Mouse (Mus musculus) lung, embryonic 16.5 days (tissue): ENCODE measurements at regions not wholly inside any gene's neighbourhood (a gene's known extent, or its start where the extent isn't known, plus 50 kb on each side); places are given as distances from the start of the nearest gene placed in this dataset.
A peak's percentile ranks its signal among the peaks of the same experiment; 100 is the strongest.

Source experiments
- ATAC-seq: fragments of 200-750 bp; cut with Nextera tagmentation; 2 replicates; pipeline ENCODE4 v1.8.0; 2017; ENCODE audit warnings: low read depth, mild to moderate bottlenecking, moderate library complexity
- H3K27ac ChIP-seq: fragments of 300-500 bp; sonication (generic); 2 replicates; pipeline ENCODE4 v1.5.1; 2014; ENCODE audit warnings: mild to moderate bottlenecking, control low read depth, low read length
- H3K27me3 ChIP-seq: fragments of 300-500 bp; sonication (generic); 2 replicates; pipeline ENCODE4 v1.6.1; 2014; ENCODE audit warnings: low read depth, low read length, mixed read lengths; ENCODE audit not compliant: control insufficient read depth, insufficient read depth
- H3K36me3 ChIP-seq: fragments of 300-500 bp; sonication (generic); 2 replicates; pipeline ENCODE4 v1.6.1; 2014; ENCODE audit warnings: low read length; ENCODE audit not compliant: control insufficient read depth, insufficient read depth
- H3K4me1 ChIP-seq: fragments of 300-500 bp; sonication (generic); replicated peaks from 2 replicates; pipeline ENCODE4 v1.6.1; 2014; ENCODE audit warnings: low read length, mixed read lengths; ENCODE audit not compliant: control insufficient read depth, insufficient read depth
- H3K4me2 ChIP-seq: fragments of 300-500 bp; sonication (generic); 2 replicates; pipeline ENCODE4 v1.6.1; 2014; ENCODE audit warnings: low read depth, low read length, control low read depth
- H3K4me3 ChIP-seq: fragments of 300-500 bp; sonication (generic); 2 replicates; pipeline ENCODE4 v1.5.1; 2014; ENCODE audit warnings: mild to moderate bottlenecking, low read length, control low read depth
- H3K9ac ChIP-seq: fragments of 300-500 bp; sonication (generic); 2 replicates; pipeline ENCODE4 v1.6.1; 2014; ENCODE audit warnings: low read length, control low read depth
- H3K9me3 ChIP-seq: fragments of 300-500 bp; sonication (generic); 2 replicates; pipeline ENCODE4 v1.6.1; 2016; ENCODE audit warnings: low read length; ENCODE audit not compliant: control insufficient read depth
- WGBS: fragments of 180-500 bp; shearing (Covaris S2); extraction: QIAGEN DNeasy Blood & Tissue Kit; methylation state at CpG from one replicate; pipeline ENCODE4 v1.1.7; 2014; 5-methylcytosine and 5-hydroxymethylcytosine counted together

- H3K9me3 ChIP-seq, result no peaks in the 10 kb centered on the region; the same call in 1 of the 2 replicates
- WGBS, result 78% methylated on average over 6 of the region's 6 CpGs
- H3K27me3 ChIP-seq, result no peaks in the 10 kb centered on the region
- no peak overlapping the region for H3K27ac ChIP-seq
- H3K4me1 ChIP-seq, result no peaks in the 10 kb centered on the region; the same call in 1 of the 2 replicates
- H3K36me3 ChIP-seq, result no peaks in the 10 kb centered on the region
- no peak overlapping the region for H3K4me2 ChIP-seq
- no peak overlapping the region for H3K9ac ChIP-seq
- H3K4me3 ChIP-seq, result no peak overlapping the region
- ATAC-seq, result no peak
Measured at GRCm38 (mm10) chr11:52601196-52601595, 163.2 kb upstream of the Fstl4 start.

GRCm38 (mm10) chr11:52602061-52602561 lies 162.3 kb upstream of the Fstl4 start:
- H3K27me3 ChIP-seq, result no peaks in the 10 kb centered on the region
- no peak overlapping the region for H3K4me3 ChIP-seq
- H3K36me3 ChIP-seq, result no peaks in the 10 kb centered on the region
- no peak for ATAC-seq
- no peak overlapping the region for H3K27ac ChIP-seq
- no peaks in the 10 kb centered on the region; the same call in 1 of the 2 replicates for H3K9me3 ChIP-seq
- no peaks in the 10 kb centered on the region; the same call in 1 of the 2 replicates for H3K4me1 ChIP-seq
- H3K4me2 ChIP-seq, result no peak overlapping the region
- no peak overlapping the region; the same call in 1 of the 2 replicates for H3K9ac ChIP-seq
- WGBS, result 67% methylated on average over 15 of the region's 15 CpGs

- no peak overlapping the region for H3K27ac ChIP-seq
- no peaks in the 10 kb centered on the region for H3K27me3 ChIP-seq
- 65% methylated on average over 5 of the region's 5 CpGs for WGBS
- H3K9me3 ChIP-seq, result no peaks in the 10 kb centered on the region; the same call in 1 of the 2 replicates
- H3K9ac ChIP-seq, result no peak overlapping the region
- H3K4me2 ChIP-seq, result no peak overlapping the region
- ATAC-seq, result no peak
- H3K36me3 ChIP-seq, result no peaks in the 10 kb centered on the region
- H3K4me1 ChIP-seq, result no peaks in the 10 kb centered on the region; the same call in 1 of the 2 replicates
- H3K4me3 ChIP-seq, result no peak overlapping the region
Measured at GRCm38 (mm10) chr11:52602796-52603195, 161.6 kb upstream of the Fstl4 start.

DNA sequence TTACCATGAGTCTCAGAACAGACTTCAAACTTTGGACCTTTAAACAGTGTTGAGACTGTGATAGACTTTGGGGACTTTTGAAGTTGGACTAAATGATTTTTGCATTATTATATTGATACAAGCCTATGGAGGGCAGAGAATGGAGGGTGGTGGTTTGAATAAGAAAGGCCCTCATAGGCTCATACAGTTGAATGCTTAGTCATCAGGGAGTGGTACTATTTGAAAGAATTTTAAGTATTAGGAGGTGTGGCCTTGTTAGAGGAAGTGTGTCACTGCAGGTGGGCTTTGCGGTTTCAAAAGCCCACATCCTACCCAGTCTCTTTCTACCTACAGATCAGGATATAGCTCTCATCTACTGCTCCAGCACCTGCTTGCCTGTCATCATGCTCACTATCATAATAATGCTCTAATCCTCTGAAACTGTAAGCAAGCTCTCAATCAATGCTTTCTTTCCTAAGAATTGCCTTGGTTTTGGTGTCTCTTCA lies 153.7 kb upstream of the Fstl4 start:
- Histone ChIP-seq H3K4me1 (no peaks in the 10 kb centered on the region), H3K27ac (no peak overlapping the region), H3K27me3 (no peaks in the 10 kb centered on the region), H3K9me3 (0 out of 2 replicates have a peak, but pooled peaks cover 2% of the 10 kb centered on the region), H3K9ac (no peak overlapping the region), H3K36me3 (no peaks in the 10 kb centered on the region), H3K4me3 (no peak overlapping the region), H3K4me2 (no peak overlapping the region)
- ATAC-seq, result no peak
- 90% methylated on average over 1 of the region's 1 CpGs for WGBS

DNA sequence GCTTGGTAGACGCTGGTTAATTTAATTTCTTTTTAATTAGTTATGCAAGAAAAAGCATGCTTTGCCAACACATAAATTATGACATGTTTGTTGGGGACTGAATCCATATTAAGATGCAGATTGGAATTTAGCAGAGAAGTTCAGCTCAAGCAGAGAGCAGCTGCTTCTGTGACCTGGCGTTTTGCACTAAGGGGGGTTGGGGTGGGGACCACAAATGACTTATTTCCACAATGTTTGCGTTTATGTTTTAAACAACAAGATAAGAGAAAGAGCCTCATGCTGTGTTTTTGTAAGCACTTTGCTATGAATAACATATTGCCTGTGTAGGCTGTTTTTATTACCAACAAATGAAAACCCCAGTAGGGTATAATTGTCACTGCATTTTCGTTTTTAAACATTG lies 148.8 kb upstream of the Fstl4 start:
- Histone ChIP-seq H3K9me3 (no peaks in the 10 kb centered on the region), H3K4me1 (peaks cover 6% of the 10 kb centered on the region; the same call in 1 of the 2 replicates), H3K27ac (no peak overlapping the region), H3K4me2 (no peak overlapping the region), H3K36me3 (no peaks in the 10 kb centered on the region), H3K4me3 (no peak overlapping the region), H3K27me3 (no peaks in the 10 kb centered on the region), H3K9ac (no peak overlapping the region)
- peak; percentile 76 for ATAC-seq
- 38% methylated on average over 4 of the region's 4 CpGs for WGBS

- Histone ChIP-seq H3K4me3 (no peak overlapping the region), H3K9ac (no peak overlapping the region), H3K36me3 (no peaks in the 10 kb centered on the region), H3K27me3 (no peaks in the 10 kb centered on the region), H3K9me3 (no peaks in the 10 kb centered on the region), H3K4me1 (peaks cover 9% of the 10 kb centered on the region; the same call in 1 of the 2 replicates), H3K4me2 (no peak overlapping the region), H3K27ac (0 out of 2 replicates have a peak overlapping the region, but pooled peaks have one; percentile 14)
- 62% methylated on average over 9 of the region's 9 CpGs for WGBS
- no peak for ATAC-seq
Measured at GRCm38 (mm10) chr11:52618646-52619045, 145.8 kb upstream of the Fstl4 start.

DNA sequence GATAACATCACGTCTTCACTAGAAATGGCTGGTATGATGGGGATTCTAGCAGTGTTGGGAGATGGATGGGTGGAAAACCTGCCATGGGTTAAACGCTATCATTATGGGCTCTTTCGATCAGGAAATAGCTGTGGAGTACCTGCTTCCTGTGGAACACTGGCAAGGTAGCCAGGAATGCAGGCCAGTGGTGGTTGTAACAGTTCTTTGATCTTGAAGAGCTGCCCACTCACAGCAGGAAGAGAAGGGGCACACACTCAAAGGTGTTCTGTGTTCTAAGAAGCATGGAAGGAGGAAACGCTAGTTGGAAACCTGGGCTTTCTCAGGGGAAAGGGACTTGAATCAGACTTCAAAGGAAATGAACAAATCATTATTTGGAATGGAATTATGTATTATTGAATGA lies 141.6 kb upstream of the Fstl4 start:
- WGBS, result 43% methylated on average over 4 of the region's 4 CpGs
- ATAC-seq, result peak; percentile 69
- H3K27ac ChIP-seq, result peak overlapping the region; percentile 34

GRCm38 (mm10) chr11:52628875-52629274 lies 135.6 kb upstream of the Fstl4 start:
- Histone ChIP-seq H3K27me3 (no peaks in the 10 kb centered on the region), H3K9me3 (no peaks in the 10 kb centered on the region), H3K4me1 (peaks cover 3% of the 10 kb centered on the region), H3K4me2 (no peak overlapping the region), H3K36me3 (no peaks in the 10 kb centered on the region), H3K4me3 (no peak overlapping the region), H3K27ac (no peak overlapping the region), H3K9ac (no peak overlapping the region)
- ATAC-seq, result peak; percentile 59; the same call in 1 of the 2 replicates
- 24% methylated on average over 2 of the region's 2 CpGs for WGBS

More for the DNA sequence above, 141.6 kb upstream of the Fstl4 start:
- Histone ChIP-seq H3K9me3 (no peaks in the 10 kb centered on the region), H3K4me2 (no peak overlapping the region), H3K9ac (no peak overlapping the region), H3K4me3 (no peak overlapping the region), H3K36me3 (no peaks in the 10 kb centered on the region), H3K4me1 (peaks cover 5% of the 10 kb centered on the region; the same call in 1 of the 2 replicates), H3K27me3 (no peaks in the 10 kb centered on the region)

- WGBS, result 46% methylated on average over 5 of the region's 5 CpGs
- Histone ChIP-seq H3K9ac (no peak overlapping the region), H3K27ac (no peak overlapping the region)
Measured at GRCm38 (mm10) chr11:52629776-52630175, 134.7 kb upstream of the Fstl4 start.

More at GRCm38 (mm10) chr11:52629776-52630175, 134.7 kb upstream of the Fstl4 start:
- no peak overlapping the region for H3K4me2 ChIP-seq
- ATAC-seq, result no peak
- peaks cover 3% of the 10 kb centered on the region for H3K4me1 ChIP-seq
- no peaks in the 10 kb centered on the region for H3K27me3 ChIP-seq
- H3K9me3 ChIP-seq, result no peaks in the 10 kb centered on the region
- H3K36me3 ChIP-seq, result no peaks in the 10 kb centered on the region
- H3K4me3 ChIP-seq, result no peak overlapping the region
